Mouse (Mus musculus): ENCODE results near the gene Ssmem1.

GRCm38 (mm10) chr6:30479418-30479817, 30.2 kb upstream of the Ssmem1 start:
- TF ChIP-seq CTCF (IDR thresholded peaks at IDR 0.05; ENCODE audit: low read depth), result no peak
- no peak for TF ChIP-seq EP300 (IDR thresholded peaks at IDR 0.05; ENCODE audit: low read depth)

All from liver, postnatal 0 days (tissue).